Mouse (Mus musculus) midbrain, embryonic 15.5 days (tissue): ENCODE data around the gene Nmrk2. TPM values are rescaled to one million over a fixed set of nuclear protein-coding genes. Genes with fewer than 3 reads are reported as not detected.
"Not testable (repeated sequence)": the region's sequence is repeated elsewhere in the genome, so short reads cannot be mapped to it uniquely, and the experiment has no call there.

Experiments used
- ATAC-seq: fragments of 200-750 bp; cut with Nextera tagmentation; replicated peaks from 2 replicates; pipeline ENCODE4 v1.8.0; 2017; ENCODE audit warnings: moderate TSS enrichment
- H3K27ac ChIP-seq: fragments of 300-500 bp; sonication (generic); 2 replicates; pipeline ENCODE4 v1.5.1; 2015; ENCODE audit warnings: mild to moderate bottlenecking, inconsistent platforms
- H3K27me3 ChIP-seq: fragments of 300-500 bp; sonication (generic); replicated peaks from 2 replicates; pipeline ENCODE4 v1.6.1; 2015; ENCODE audit warnings: inconsistent platforms
- H3K36me3 ChIP-seq: fragments of 300-500 bp; sonication (generic); replicated peaks from 2 replicates; pipeline ENCODE4 v1.6.1; 2015; ENCODE audit warnings: inconsistent platforms
- H3K4me1 ChIP-seq: fragments of 300-500 bp; sonication (generic); 2 replicates; pipeline ENCODE4 v1.6.1; 2015; ENCODE audit warnings: inconsistent platforms
- H3K4me2 ChIP-seq: fragments of 300-500 bp; sonication (generic); 2 replicates; pipeline ENCODE4 v1.6.1; 2015; ENCODE audit warnings: inconsistent platforms, mild to moderate bottlenecking, moderate library complexity
- H3K4me3 ChIP-seq: fragments of 300-500 bp; sonication (generic); 2 replicates; pipeline ENCODE4 v1.5.1; 2015; ENCODE audit warnings: mild to moderate bottlenecking, inconsistent platforms
- H3K9ac ChIP-seq: fragments of 300-500 bp; sonication (generic); 2 replicates; pipeline ENCODE4 v1.6.1; 2015; ENCODE audit warnings: mild to moderate bottlenecking, inconsistent platforms
- H3K9me3 ChIP-seq: fragments of 300-500 bp; sonication (generic); 2 replicates; pipeline ENCODE4 v1.6.1; 2016; ENCODE audit warnings: inconsistent platforms
- WGBS: fragments of 180-500 bp; shearing (Covaris S2); methylation state at CpG from one replicate; pipeline ENCODE4 v1.1.7; 2015; ENCODE audit warnings: mixed read lengths; 5-methylcytosine and 5-hydroxymethylcytosine counted together
- polyA plus RNA-seq: library from polyadenylated mRNA; unstranded; fragments of >200 nt; fragmentation: Nextera tagmentation; extraction: Ambion mirVana; gene quantifications from 2 replicates; pipeline ENCODE4 v1.2.1, GENCODE M21; 2015

The Nmrk2 gene
- polyA plus RNA-seq, 1 experiment from 2014 or later: 0.14 TPM

GRCm38 (mm10) chr10:81232580-81233225, 30.9 kb upstream of the Nmrk2 start, which contains the start of gene Zfr2:
Gene Zfr2 (plus strand): TSS chr10:81233155.
- WGBS: 8% methylated on average over 29 of the region's 29 CpGs
- peak within 1 kb of the TSS; percentile 63 for H3K27ac ChIP-seq

GRCm38 (mm10) chr10:81231436-81231835, 29.6 kb upstream of the Nmrk2 start:
- Histone ChIP-seq H3K4me2 (peak overlapping the region; percentile 75), H3K27ac (peak overlapping the region; percentile 96), H3K9me3 (no peaks in the 10 kb centered on the region), H3K27me3 (no peaks in the 10 kb centered on the region), H3K4me3 (peak overlapping the region; percentile 93), H3K9ac (peak overlapping the region; percentile 34; the same call in 1 of the 2 replicates), H3K36me3 (no peaks in the 10 kb centered on the region), H3K4me1 (peaks cover 57% of the 10 kb centered on the region)
- 50% methylated on average over 7 of the region's 7 CpGs for WGBS
- ATAC-seq: peak; percentile 3; the same call in 1 of the 2 replicates

More at GRCm38 (mm10) chr10:81232580-81233225, 30.9 kb upstream of the Nmrk2 start, which contains the start of gene Zfr2:
- Histone ChIP-seq H3K27me3 (no peaks in the 10 kb centered on the region), H3K4me2 (peak within 1 kb of the TSS; percentile 62), H3K4me1 (peaks cover 50% of the 10 kb centered on the region), H3K9ac (peak within 1 kb of the TSS; percentile 69), H3K9me3 (no peaks in the 10 kb centered on the region), H3K4me3 (peak within 1 kb of the TSS; percentile 63), H3K36me3 (no peaks in the 10 kb centered on the region)
- peak; percentile 57 for ATAC-seq

DNA sequence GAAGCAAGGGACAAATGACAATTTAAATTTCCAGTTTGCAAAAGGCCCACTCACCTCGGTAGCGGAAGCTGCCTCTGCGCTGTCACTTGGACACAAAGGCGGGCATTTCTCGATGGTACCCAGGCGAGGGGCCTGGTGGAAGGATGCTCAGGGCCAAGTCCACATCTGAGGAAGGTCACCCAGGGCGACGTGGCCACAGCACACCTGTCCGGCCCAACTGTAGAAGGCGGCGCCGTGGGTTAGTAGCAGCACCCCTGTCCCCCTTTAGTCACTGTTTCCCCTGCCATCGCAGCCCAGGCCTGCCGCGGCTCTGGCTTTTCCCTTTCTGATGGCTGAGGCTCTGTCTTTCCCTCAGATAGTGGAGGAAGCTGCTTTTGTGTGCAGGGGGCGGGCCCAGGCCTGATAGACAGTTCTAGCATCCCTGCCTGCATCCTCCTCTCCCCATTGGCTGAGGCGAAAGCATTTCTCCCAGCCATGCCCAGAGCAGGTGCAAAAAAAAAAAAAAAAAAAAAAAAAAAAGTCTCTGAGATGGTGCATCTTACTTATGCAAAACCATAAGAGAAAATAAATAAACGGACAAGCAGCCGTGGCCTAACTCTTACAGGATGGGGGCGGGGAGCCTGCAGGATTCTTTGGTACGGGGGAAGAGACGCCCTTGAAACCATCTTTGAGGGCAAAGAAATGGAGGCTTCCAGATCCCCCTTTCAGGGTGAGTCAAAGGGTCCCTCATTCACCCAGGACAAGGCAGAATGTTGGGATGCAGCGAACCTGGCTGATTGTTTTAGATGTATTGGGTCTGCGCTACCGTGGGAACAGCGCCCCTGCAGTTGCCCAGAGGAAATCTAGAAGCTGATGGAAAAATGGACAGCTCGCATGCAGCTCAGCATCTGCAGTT, 28.8 kb upstream of the Nmrk2 start, which contains the start of gene Atcay:
Gene Atcay (minus strand): TSS at position 396 of the 895 bp plus-strand sequence.
- WGBS: 3% methylated on average over 27 of the region's 27 CpGs
- ATAC-seq: peak; percentile 90
- H3K9me3 ChIP-seq: no peaks in the 10 kb centered on the region
- peak within 1 kb of the TSS; percentile 96 for H3K27ac ChIP-seq
- peak within 1 kb of the TSS; percentile 93 for H3K4me3 ChIP-seq
- H3K9ac ChIP-seq: peak within 1 kb of the TSS; percentile 100
- peak within 1 kb of the TSS; percentile 75 for H3K4me2 ChIP-seq
- peaks cover 57% of the 10 kb centered on the region for H3K4me1 ChIP-seq
- no peaks in the 10 kb centered on the region for H3K36me3 ChIP-seq
- no peaks in the 10 kb centered on the region for H3K27me3 ChIP-seq

GRCm38 (mm10) chr10:81229735-81230437, 28.0 kb upstream of the Nmrk2 start:
- peaks cover 57% of the 10 kb centered on the region for H3K4me1 ChIP-seq
- no peaks in the 10 kb centered on the region for H3K9me3 ChIP-seq

GRCm38 (mm10) chr10:81223731-81224130, 21.9 kb upstream of the Nmrk2 start:
- not testable (repeated sequence) for H3K9ac ChIP-seq, H3K4me3 ChIP-seq, H3K27ac ChIP-seq, ATAC-seq, H3K27me3 ChIP-seq, H3K9me3 ChIP-seq, H3K4me2 ChIP-seq
- Histone ChIP-seq H3K36me3 (peaks cover 30% of the 10 kb centered on the region), H3K4me1 (peaks cover 18% of the 10 kb centered on the region)
- 68% methylated on average over 2 of the region's 2 CpGs for WGBS

More at GRCm38 (mm10) chr10:81229735-81230437, 28.0 kb upstream of the Nmrk2 start:
- Histone ChIP-seq H3K27ac (peak overlapping the region; percentile 96), H3K36me3 (no peaks in the 10 kb centered on the region; the same call in 1 of the 2 replicates), H3K4me3 (peak overlapping the region; percentile 93), H3K9ac (peak overlapping the region; percentile 100), H3K4me2 (peak overlapping the region; percentile 75), H3K27me3 (no peaks in the 10 kb centered on the region)
- peak; percentile 24 for ATAC-seq
- 6% methylated on average over 20 of the region's 20 CpGs for WGBS

DNA sequence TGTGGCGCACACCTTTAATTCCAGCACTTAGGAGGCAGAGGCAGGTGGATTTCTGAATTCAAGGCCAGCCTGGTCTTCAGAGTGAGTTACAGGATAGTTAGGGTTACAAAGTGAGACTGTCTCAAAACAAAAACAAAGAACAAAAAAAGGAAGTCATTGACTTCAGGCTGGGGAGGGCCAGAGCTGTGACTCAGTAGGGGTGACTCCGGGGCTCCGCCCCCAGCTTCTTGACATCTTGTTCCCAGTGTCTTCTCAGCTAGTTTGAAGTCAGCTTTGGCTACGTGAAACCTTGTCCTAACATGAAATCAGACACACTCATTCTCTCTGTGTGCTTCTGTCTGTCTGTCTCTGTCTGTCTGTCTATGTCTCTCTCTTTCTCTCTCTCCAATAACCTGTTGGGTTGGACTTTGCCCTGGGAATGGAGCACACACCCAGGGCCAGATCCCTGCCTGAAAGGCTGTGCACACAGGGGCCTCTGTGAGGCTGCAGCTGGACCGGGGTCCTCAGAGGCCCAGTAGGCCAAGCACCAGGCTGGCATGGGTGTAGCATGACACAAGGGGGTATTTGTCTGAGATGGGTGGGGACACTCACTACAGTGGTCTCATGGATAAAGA, 19.7 kb upstream of the Nmrk2 start:
- Histone ChIP-seq H3K27me3 (no peaks in the 10 kb centered on the region), H3K4me1 (0 out of 2 replicates have a peak, but pooled peaks cover under 1% of the 10 kb centered on the region), H3K36me3 (peaks cover 42% of the 10 kb centered on the region), H3K9ac (no peak overlapping the region), H3K9me3 (no peaks in the 10 kb centered on the region), H3K27ac (no peak overlapping the region), H3K4me2 (no peak overlapping the region), H3K4me3 (no peak overlapping the region)
- 86% methylated on average over 5 of the region's 5 CpGs for WGBS
- ATAC-seq: no peak

GRCm38 (mm10) chr10:81217964-81218363, 16.1 kb upstream of the Nmrk2 start:
- no peak overlapping the region for H3K27ac ChIP-seq
- ATAC-seq: no peak
- H3K4me3 ChIP-seq: no peak overlapping the region
- 41% methylated on average over 7 of the region's 7 CpGs for WGBS
- no peaks in the 10 kb centered on the region for H3K9me3 ChIP-seq
- H3K4me1 ChIP-seq: no peaks in the 10 kb centered on the region
- no peak overlapping the region for H3K4me2 ChIP-seq
- H3K9ac ChIP-seq: no peak overlapping the region
- H3K27me3 ChIP-seq: no peaks in the 10 kb centered on the region
- H3K36me3 ChIP-seq: peaks cover 51% of the 10 kb centered on the region

- not testable (repeated sequence) for H3K4me2 ChIP-seq, H3K27ac ChIP-seq, H3K4me3 ChIP-seq, H3K27me3 ChIP-seq, H3K9ac ChIP-seq, H3K4me1 ChIP-seq, H3K9me3 ChIP-seq, ATAC-seq
- peaks cover 57% of the 10 kb centered on the region for H3K36me3 ChIP-seq
- WGBS: 22% methylated on average over 1 of the region's 1 CpGs
These were observed 15.4 kb upstream of the Nmrk2 start for GRCm38 (mm10) chr10:81217267-81217666.

DNA sequence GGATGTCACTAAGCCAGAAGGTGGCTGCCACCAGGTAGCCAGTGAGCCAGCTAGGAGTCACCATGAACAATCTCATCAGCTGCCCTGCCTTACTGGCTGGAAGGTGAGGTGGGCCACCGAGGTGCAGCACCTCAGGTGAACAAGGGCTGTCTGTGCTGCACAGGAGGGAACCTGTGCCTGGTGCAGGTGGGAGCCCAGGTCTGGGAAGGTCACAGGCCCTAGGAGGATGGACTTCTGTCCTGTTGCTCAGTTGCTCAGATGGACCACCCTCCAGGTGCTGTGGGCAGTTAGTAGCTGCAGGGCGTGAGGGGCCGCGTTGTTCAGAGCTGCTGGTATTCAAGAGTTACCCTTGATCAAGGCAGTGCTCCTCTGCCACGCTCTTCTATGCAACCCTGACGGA, 15.0 kb upstream of the Nmrk2 start:
- H3K27me3 ChIP-seq: no peaks in the 10 kb centered on the region
- no peaks in the 10 kb centered on the region for H3K4me1 ChIP-seq
- no peak overlapping the region for H3K4me3 ChIP-seq
- no peak for ATAC-seq
- no peak overlapping the region for H3K9ac ChIP-seq
- H3K36me3 ChIP-seq: peaks cover 57% of the 10 kb centered on the region
- H3K27ac ChIP-seq: no peak overlapping the region
- H3K4me2 ChIP-seq: no peak overlapping the region
- H3K9me3 ChIP-seq: no peaks in the 10 kb centered on the region
- 92% methylated on average over 6 of the region's 6 CpGs for WGBS

GRCm38 (mm10) chr10:81216260-81216659, 14.4 kb upstream of the Nmrk2 start:
- H3K4me1 ChIP-seq: no peaks in the 10 kb centered on the region

GRCm38 (mm10) chr10:81210154-81210553, 8.3 kb upstream of the Nmrk2 start:
- WGBS: 98% methylated on average over 5 of the region's 5 CpGs
- H3K36me3 ChIP-seq: peaks cover 79% of the 10 kb centered on the region
- no peak overlapping the region for H3K4me3 ChIP-seq
- no peak overlapping the region for H3K9ac ChIP-seq
- H3K27me3 ChIP-seq: no peaks in the 10 kb centered on the region
- H3K4me2 ChIP-seq: no peak overlapping the region
- no peaks in the 10 kb centered on the region for H3K9me3 ChIP-seq
- H3K27ac ChIP-seq: no peak overlapping the region
- no peak for ATAC-seq
- no peaks in the 10 kb centered on the region for H3K4me1 ChIP-seq

More at GRCm38 (mm10) chr10:81216260-81216659, 14.4 kb upstream of the Nmrk2 start:
- Histone ChIP-seq H3K9me3 (no peaks in the 10 kb centered on the region), H3K27ac (no peak overlapping the region), H3K9ac (no peak overlapping the region), H3K36me3 (peaks cover 57% of the 10 kb centered on the region), H3K4me3 (no peak overlapping the region), H3K4me2 (no peak overlapping the region), H3K27me3 (no peaks in the 10 kb centered on the region)
- 95% methylated on average over 6 of the region's 6 CpGs for WGBS
- ATAC-seq: no peak
